Mouse (Mus musculus): ENCODE data around the gene Dlg1.

Dlg1 gene

GRCm38 (mm10) chr16:31737081-31737480 lies 73.8 kb downstream of the Dlg1 start:
- DNase-seq (ENCODE audit: low spot score in 2 of 2) = no peak

- no peak for DNase-seq (ENCODE audit: low spot score in 2 of 2)
Measured at GRCm38 (mm10) chr16:31737761-31738160, 74.5 kb downstream of the Dlg1 start.

- no peak for DNase-seq (ENCODE audit: low spot score in 2 of 2)
Measured at GRCm38 (mm10) chr16:31740271-31740670, 77.0 kb downstream of the Dlg1 start.

GRCm38 (mm10) chr16:31740704-31741103 lies 77.5 kb downstream of the Dlg1 start:
- no peak for DNase-seq (ENCODE audit: low spot score in 2 of 2)

GRCm38 (mm10) chr16:31750526-31750925 lies 87.3 kb downstream of the Dlg1 start:
- peak in 1 of 2 experiments; percentile 23 for DNase-seq (ENCODE audit: low spot score in 2 of 2)

- DNase-seq (ENCODE audit: low spot score in 2 of 2) = peak; percentile 39 to 45
Measured at GRCm38 (mm10) chr16:31754172-31755025, 91.2 kb downstream of the Dlg1 start.

GRCm38 (mm10) chr16:31755053-31755452 lies 91.8 kb downstream of the Dlg1 start:
- no peak for DNase-seq (ENCODE audit: low spot score in 2 of 2)

GRCm38 (mm10) chr16:31756436-31756835 lies 93.2 kb downstream of the Dlg1 start:
- DNase-seq (ENCODE audit: low spot score in 2 of 2) = no peak

- DNase-seq (ENCODE audit: low spot score in 2 of 2) = no peak
Measured at GRCm38 (mm10) chr16:31757606-31758005, 94.4 kb downstream of the Dlg1 start.

GRCm38 (mm10) chr16:31759416-31759815 lies 96.2 kb downstream of the Dlg1 start:
- no peak for DNase-seq (ENCODE audit: low spot score in 2 of 2)

GRCm38 (mm10) chr16:31766298-31766697 lies 103.1 kb downstream of the Dlg1 start:
- DNase-seq (ENCODE audit: low spot score in 2 of 2) = no peak

- DNase-seq (ENCODE audit: low spot score in 2 of 2) = no peak
Measured at GRCm38 (mm10) chr16:31766715-31767114, 103.5 kb downstream of the Dlg1 start.

GRCm38 (mm10) chr16:31775924-31776323 lies 112.7 kb downstream of the Dlg1 start:
- no peak for DNase-seq (ENCODE audit: low spot score in 2 of 2)

GRCm38 (mm10) chr16:31781015-31781414 lies 117.8 kb downstream of the Dlg1 start:
- no peak for DNase-seq (ENCODE audit: low spot score in 2 of 2)

- DNase-seq (ENCODE audit: low spot score in 2 of 2) = no peak
Measured at GRCm38 (mm10) chr16:31790056-31790455, 126.8 kb downstream of the Dlg1 start.

- no peak for DNase-seq (ENCODE audit: low spot score in 2 of 2)
Measured at GRCm38 (mm10) chr16:31803644-31804043, 140.4 kb downstream of the Dlg1 start.

GRCm38 (mm10) chr16:31826049-31826448 lies 162.8 kb downstream of the Dlg1 start:
- no peak for DNase-seq (ENCODE audit: low spot score in 2 of 2)

GRCm38 (mm10) chr16:31830726-31831125 lies 167.5 kb downstream of the Dlg1 start:
- no peak for DNase-seq (ENCODE audit: low spot score in 2 of 2)

- DNase-seq (ENCODE audit: low spot score in 2 of 2) = no peak
Measured at GRCm38 (mm10) chr16:31832630-31833422, 169.6 kb downstream of the Dlg1 start.

GRCm38 (mm10) chr16:31834011-31834584 lies 170.9 kb downstream of the Dlg1 start:
- DNase-seq (ENCODE audit: low spot score in 2 of 2) = no peak

- DNase-seq (ENCODE audit: low spot score in 2 of 2) = no peak
Measured at GRCm38 (mm10) chr16:31834662-31835318, 171.5 kb downstream of the Dlg1 start.

GRCm38 (mm10) chr16:31837362-31837761 lies 174.1 kb downstream of the Dlg1 start:
- no peak for DNase-seq (ENCODE audit: low spot score in 2 of 2)
